Mouse (Mus musculus) heart, embryonic 14.5 days (tissue): ENCODE data around the gene Tbc1d2b. TPM values are rescaled to one million over a fixed set of nuclear protein-coding genes. Genes with fewer than 3 reads are reported as not detected.
A peak's percentile ranks its signal among the peaks of the same experiment; 100 is the strongest.

Experiments used
- ATAC-seq: fragments of 200-750 bp; cut with Nextera tagmentation; 2 replicates; pipeline ENCODE4 v1.8.0; 2017; ENCODE audit warnings: low read depth, moderate TSS enrichment; ENCODE audit not compliant: insufficient number of reproducible peaks, insufficient read depth, low FRiP score
- H3K27ac ChIP-seq, 2 experiments: fragments of 200-500 bp in 1 of 2; fragments of 300-500 bp in 1 of 2; sonication (generic) in 1 of 2; replicated peaks in 1 of 2; 2 replicates each; pipeline ENCODE4 v1.5.1; 2012 to 2014; ENCODE audit warnings: low read depth in 2 of 2, low read length in 2 of 2, control low read depth in 1 of 2, mild to moderate bottlenecking in 1 of 2, mixed read lengths in 1 of 2; ENCODE audit not compliant: control insufficient read depth in 1 of 2, insufficient read depth in 1 of 2
- H3K27me3 ChIP-seq: fragments of 300-500 bp; sonication (generic); 2 replicates; pipeline ENCODE4 v1.6.1; 2014; ENCODE audit warnings: mild to moderate bottlenecking, low read length, control low read depth; ENCODE audit not compliant: control insufficient read depth, insufficient read depth
- H3K36me3 ChIP-seq: fragments of 300-500 bp; sonication (generic); 2 replicates; pipeline ENCODE4 v1.6.1; 2014; ENCODE audit warnings: mild to moderate bottlenecking, control low read depth, low read length, mixed read lengths; ENCODE audit not compliant: control insufficient read depth, insufficient read depth
- H3K4me1 ChIP-seq, 2 experiments: fragments of 200-500 bp in 1 of 2; fragments of 300-500 bp in 1 of 2; sonication (generic) in 1 of 2; 2 replicates each; pipeline ENCODE4 v1.6.1; 2012 to 2014; ENCODE audit warnings: low read length in 2 of 2, control low read depth in 1 of 2, mixed read lengths in 1 of 2; ENCODE audit not compliant: control insufficient read depth in 2 of 2, insufficient read depth in 2 of 2
- H3K4me2 ChIP-seq: fragments of 300-500 bp; sonication (generic); 2 replicates; pipeline ENCODE4 v1.6.1; 2014; ENCODE audit warnings: mild to moderate bottlenecking, low read length
- H3K4me3 ChIP-seq, 2 experiments: fragments of 200-500 bp in 1 of 2; fragments of 300-500 bp in 1 of 2; sonication (generic) in 1 of 2; 2 replicates each; pipeline ENCODE4 v1.5.1; 2012 to 2014; ENCODE audit warnings: low read length in 2 of 2, mild to moderate bottlenecking in 2 of 2, control low read depth in 1 of 2, low read depth in 1 of 2, moderate library complexity in 1 of 2; ENCODE audit not compliant: control insufficient read depth in 1 of 2, insufficient read depth in 1 of 2
- H3K9ac ChIP-seq: fragments of 300-500 bp; sonication (generic); 2 replicates; pipeline ENCODE4 v1.6.1; 2014; ENCODE audit warnings: mild to moderate bottlenecking, low read length
- H3K9me3 ChIP-seq: fragments of 300-500 bp; sonication (generic); 2 replicates; pipeline ENCODE4 v1.6.1; 2016; ENCODE audit warnings: low read length, control low read depth; ENCODE audit not compliant: control insufficient read depth
- WGBS: fragments of 180-500 bp; shearing (Covaris S2); extraction: QIAGEN DNeasy Blood & Tissue Kit; methylation state at CpG from one replicate; pipeline ENCODE4 v1.1.7; 2014; 5-methylcytosine and 5-hydroxymethylcytosine counted together
- polyA plus RNA-seq: library from polyadenylated mRNA; unstranded; fragments of >200 nt; fragmentation: Nextera tagmentation; extraction: Ambion mirVana; gene quantifications from 2 replicates; pipeline ENCODE4 v1.2.1, GENCODE M21; 2014

The Tbc1d2b gene
- polyA plus RNA-seq, 1 experiment from 2014 or later, result 7.1 TPM

GRCm38 (mm10) chr9:90189391-90189790 is 81.2 kb downstream of the Tbc1d2b start:
- no peaks in the 10 kb centered on the region for H3K9me3 ChIP-seq
- H3K4me3 ChIP-seq, result no peak overlapping the region
- peak overlapping the region; percentile 9 for H3K4me2 ChIP-seq
- ATAC-seq, result no peak
- H3K36me3 ChIP-seq, result peaks cover 9% of the 10 kb centered on the region; the same call in 1 of the 2 replicates
- H3K27ac ChIP-seq, result peak overlapping the region in 1 of 2 experiments; percentile 39; a peak in 2 of 4 replicates
- no peaks in the 10 kb centered on the region for H3K27me3 ChIP-seq
- 35% methylated on average over 5 of the region's 5 CpGs for WGBS
- H3K4me1 ChIP-seq, result peaks cover 35 to 37% of the 10 kb centered on the region in 2 experiments
- H3K9ac ChIP-seq, result no peak overlapping the region

DNA sequence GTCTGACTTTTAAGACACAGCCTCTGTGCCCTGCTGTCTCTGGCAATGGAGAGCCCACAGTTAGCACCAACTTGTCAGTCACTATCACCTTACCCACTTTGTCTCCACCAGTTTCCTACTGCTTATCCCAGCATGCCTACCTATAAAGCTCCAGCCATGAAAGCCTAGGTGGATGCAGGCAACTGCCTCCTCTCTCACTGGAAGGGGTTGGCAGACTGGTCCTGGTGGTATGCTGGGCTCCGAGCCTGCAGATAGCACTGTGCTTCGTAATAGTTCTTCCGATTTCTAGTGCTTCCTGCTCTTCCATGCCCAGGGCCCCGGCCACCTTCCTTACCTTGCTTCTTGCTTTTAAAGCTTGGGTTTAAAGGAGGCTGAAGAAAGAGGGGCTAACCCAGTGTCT is 81.7 kb downstream of the Tbc1d2b start:
- Histone ChIP-seq H3K4me1 (peaks cover 40 to 42% of the 10 kb centered on the region in 2 experiments), H3K4me3 (no peak overlapping the region), H3K27ac (peak overlapping the region in 1 of 2 experiments; percentile 39; a peak in 2 of 4 replicates), H3K27me3 (no peaks in the 10 kb centered on the region), H3K36me3 (peaks cover 9% of the 10 kb centered on the region; the same call in 1 of the 2 replicates), H3K9ac (no peak overlapping the region), H3K4me2 (peak overlapping the region; percentile 9), H3K9me3 (no peaks in the 10 kb centered on the region)
- WGBS, result 40% methylated on average over 4 of the region's 4 CpGs
- no peak for ATAC-seq

DNA sequence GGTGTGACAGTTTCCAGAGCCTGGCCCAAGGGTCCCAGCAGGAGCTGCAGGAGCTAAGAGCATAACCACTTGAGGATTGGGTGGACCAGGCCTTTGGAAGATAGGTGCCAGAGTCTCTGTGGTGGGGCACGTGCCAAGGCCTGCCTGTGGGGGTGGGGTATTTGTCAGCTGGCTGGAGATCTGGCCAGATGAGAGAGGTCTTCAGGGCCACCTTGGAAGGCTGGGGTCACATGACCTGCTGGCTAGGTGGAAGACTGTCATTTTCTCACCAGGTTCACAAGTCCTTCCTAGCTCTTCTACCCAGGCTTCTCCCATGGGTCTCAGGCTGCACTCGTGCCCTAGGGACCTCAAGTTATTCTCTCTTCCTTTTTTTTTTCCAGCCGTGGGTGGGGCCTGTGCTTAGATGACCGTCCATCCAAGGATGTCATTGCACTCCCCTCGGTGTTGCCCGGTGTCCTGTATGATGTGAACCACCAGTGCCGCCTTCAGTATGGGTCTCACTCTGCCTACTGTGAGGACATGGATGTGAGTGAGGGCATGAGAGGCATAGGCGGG is 85.2 kb downstream of the Tbc1d2b start:
- no peaks in the 10 kb centered on the region for H3K27me3 ChIP-seq
- no peak for ATAC-seq

GRCm38 (mm10) chr9:90184116-90184515 is 86.5 kb downstream of the Tbc1d2b start:
- Histone ChIP-seq H3K27ac (0 out of 4 replicates have a peak overlapping the region, but pooled peaks of 1 of the 2 experiments have one; percentile 71), H3K36me3 (peaks cover 11% of the 10 kb centered on the region; the same call in 1 of the 2 replicates), H3K9ac (no peak overlapping the region), H3K4me3 (no peak overlapping the region), H3K4me1 (peaks cover 56 to 57% of the 10 kb centered on the region in 2 experiments), H3K9me3 (no peaks in the 10 kb centered on the region), H3K27me3 (no peaks in the 10 kb centered on the region), H3K4me2 (peak overlapping the region; percentile 13; the same call in 1 of the 2 replicates)
- 0 out of 2 replicates have a peak, but pooled peaks have one; percentile 29 for ATAC-seq
- 21% methylated on average over 8 of the region's 8 CpGs for whole genome bisulfite sequencing

More for the DNA sequence above, 85.2 kb downstream of the Tbc1d2b start:
- 84% methylated on average over 8 of the region's 8 CpGs for WGBS
- H3K4me3 ChIP-seq, result no peak overlapping the region
- no peak overlapping the region for H3K9ac ChIP-seq
- H3K4me2 ChIP-seq, result no peak overlapping the region
- H3K36me3 ChIP-seq, result 0 out of 2 replicates have a peak, but pooled peaks cover 3% of the 10 kb centered on the region
- no peak overlapping the region for H3K27ac ChIP-seq
- H3K9me3 ChIP-seq, result no peaks in the 10 kb centered on the region
- peaks cover 63 to 67% of the 10 kb centered on the region in 2 experiments for H3K4me1 ChIP-seq

DNA sequence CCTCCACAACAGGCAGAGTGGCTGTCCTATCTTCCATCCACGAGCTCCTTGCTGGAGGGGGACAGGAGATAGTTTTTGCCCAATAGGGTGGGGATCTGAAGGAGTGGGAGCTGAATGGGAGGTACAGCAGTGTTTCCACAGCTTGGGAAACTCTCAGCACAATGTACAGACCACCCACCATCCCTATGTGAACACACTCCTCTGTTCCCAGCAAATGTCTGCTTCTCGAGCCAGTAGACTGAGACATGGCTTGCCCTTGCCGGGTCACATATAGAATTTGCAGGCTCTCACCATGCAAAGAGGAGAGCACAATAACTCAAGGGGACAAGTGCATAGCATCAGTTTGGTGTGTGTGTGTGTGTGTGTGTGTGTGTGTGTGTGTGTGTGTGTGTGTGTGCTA is 87.1 kb downstream of the Tbc1d2b start:
- Histone ChIP-seq H3K9me3 (no peaks in the 10 kb centered on the region), H3K4me1 (peaks cover 50 to 52% of the 10 kb centered on the region in 2 experiments), H3K9ac (no peak overlapping the region), H3K4me3 (no peak overlapping the region), H3K4me2 (peak overlapping the region; percentile 13; the same call in 1 of the 2 replicates), H3K27me3 (no peaks in the 10 kb centered on the region), H3K36me3 (peaks cover 11% of the 10 kb centered on the region), H3K27ac (peak overlapping the region in 1 of 2 experiments; percentile 71; a peak in 2 of 4 replicates)
- WGBS, result 57% methylated on average over 3 of the region's 3 CpGs
- ATAC-seq, result no peak

- 34% methylated on average over 18 of the region's 18 CpGs for WGBS
- no peak for ATAC-seq
- H3K4me1 ChIP-seq, result peaks cover 49% of the 10 kb centered on the region in 2 experiments
- H3K36me3 ChIP-seq, result peaks cover 16% of the 10 kb centered on the region
- H3K4me3 ChIP-seq, result no peak overlapping the region
- no peak overlapping the region for H3K4me2 ChIP-seq
- peak overlapping the region; percentile 36 to 71 for H3K27ac ChIP-seq
- H3K9ac ChIP-seq, result no peak overlapping the region
- no peaks in the 10 kb centered on the region for H3K27me3 ChIP-seq
- H3K9me3 ChIP-seq, result no peaks in the 10 kb centered on the region
These were observed 87.8 kb downstream of the Tbc1d2b start for GRCm38 (mm10) chr9:90182636-90183421.

DNA sequence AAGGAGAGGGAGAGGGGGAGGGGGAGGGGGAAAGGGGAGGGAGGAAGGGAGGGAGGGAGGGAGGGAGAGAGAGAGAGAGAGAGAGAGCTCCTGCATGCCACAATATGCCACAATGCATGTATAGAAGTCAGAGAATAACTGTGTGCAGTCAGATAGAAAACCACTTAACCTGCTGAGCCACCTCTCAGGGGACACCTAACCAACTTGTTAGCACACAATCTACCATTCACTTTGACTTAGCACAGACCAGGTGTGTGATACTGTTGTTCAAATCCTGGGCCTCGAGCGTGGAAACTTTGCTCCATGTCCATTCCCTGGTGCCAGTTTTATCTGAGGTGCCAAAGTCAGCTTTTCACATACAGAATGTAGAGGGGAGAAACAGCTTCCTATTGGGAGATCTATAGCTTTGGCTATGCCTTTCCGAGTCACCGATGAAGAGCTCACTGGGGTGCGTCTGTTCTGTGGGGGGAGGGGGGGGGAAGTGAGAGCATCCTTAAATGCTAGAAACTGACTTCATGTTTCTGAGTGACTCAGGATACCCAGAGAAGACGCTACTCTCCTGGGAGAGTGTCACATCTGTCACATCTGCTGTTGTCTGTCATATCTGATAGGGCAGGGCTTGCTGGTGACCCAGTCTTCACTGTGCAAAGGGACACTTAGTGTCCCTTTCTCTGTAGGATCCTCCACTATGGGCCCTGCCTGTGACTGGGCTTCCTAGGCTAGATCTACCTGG is 88.8 kb downstream of the Tbc1d2b start:
- Histone ChIP-seq H3K4me3 (no peak overlapping the region), H3K4me2 (no peak overlapping the region), H3K4me1 (peaks cover 46 to 49% of the 10 kb centered on the region in 2 experiments), H3K27me3 (no peaks in the 10 kb centered on the region), H3K36me3 (peaks cover 21% of the 10 kb centered on the region), H3K9ac (no peak overlapping the region), H3K9me3 (no peaks in the 10 kb centered on the region), H3K27ac (peak overlapping the region in 1 of 2 experiments; percentile 71; a peak in 1 of 4 replicates)
- 78% methylated on average over 6 of the region's 6 CpGs for WGBS
- ATAC-seq, result no peak
